Mouse (Mus musculus) limb, embryonic 15.5 days (tissue): Measurements from ENCODE around the gene Nup210. TPM values are rescaled to one million over a fixed set of nuclear protein-coding genes. Genes with fewer than 3 reads are reported as not detected.

Experiments
- ATAC-seq: fragments of 200-750 bp; cut with Nextera tagmentation; 2 replicates; pipeline ENCODE4 v1.8.0; 2017; ENCODE audit warnings: low read depth, moderate TSS enrichment; ENCODE audit not compliant: insufficient number of reproducible peaks, low FRiP score, low TSS enrichment
- H3K27ac ChIP-seq: fragments of 300-500 bp; sonication (generic); 2 replicates; pipeline ENCODE4 v1.5.1; 2015; ENCODE audit warnings: moderate library complexity, mild to moderate bottlenecking, inconsistent platforms
- H3K27me3 ChIP-seq: fragments of 300-500 bp; sonication (generic); 2 replicates; pipeline ENCODE4 v1.6.1; 2015; ENCODE audit warnings: inconsistent platforms
- H3K36me3 ChIP-seq: fragments of 300-500 bp; sonication (generic); 2 replicates; pipeline ENCODE4 v1.6.1; 2015; ENCODE audit warnings: inconsistent platforms
- H3K4me1 ChIP-seq: fragments of 300-500 bp; sonication (generic); 2 replicates; pipeline ENCODE4 v1.6.1; 2015; ENCODE audit warnings: inconsistent platforms
- H3K4me2 ChIP-seq: fragments of 300-500 bp; sonication (generic); 2 replicates; pipeline ENCODE4 v1.6.1; 2015; ENCODE audit warnings: mild to moderate bottlenecking, inconsistent platforms
- H3K4me3 ChIP-seq: fragments of 300-500 bp; sonication (generic); 2 replicates; pipeline ENCODE4 v1.5.1; 2015; ENCODE audit warnings: mild to moderate bottlenecking, inconsistent platforms
- H3K9ac ChIP-seq: fragments of 300-500 bp; sonication (generic); 2 replicates; pipeline ENCODE4 v1.6.1; 2015; ENCODE audit warnings: inconsistent platforms
- H3K9me3 ChIP-seq: fragments of 300-500 bp; sonication (generic); 2 replicates; pipeline ENCODE4 v1.6.1; 2016; ENCODE audit warnings: inconsistent platforms
- WGBS: fragments of 180-500 bp; shearing (Covaris S2); methylation state at CpG from one replicate; pipeline ENCODE4 v1.1.7; 2015; 5-methylcytosine and 5-hydroxymethylcytosine counted together
- polyA plus RNA-seq: library from polyadenylated mRNA; unstranded; fragments of >200 nt; fragmentation: Nextera tagmentation; extraction: Ambion mirVana; gene quantifications from 2 replicates; pipeline ENCODE4 v1.2.1, GENCODE M21; 2015

Nup210 gene
- polyA plus RNA-seq, 1 experiment from 2014 or later, result 11.3 TPM

DNA sequence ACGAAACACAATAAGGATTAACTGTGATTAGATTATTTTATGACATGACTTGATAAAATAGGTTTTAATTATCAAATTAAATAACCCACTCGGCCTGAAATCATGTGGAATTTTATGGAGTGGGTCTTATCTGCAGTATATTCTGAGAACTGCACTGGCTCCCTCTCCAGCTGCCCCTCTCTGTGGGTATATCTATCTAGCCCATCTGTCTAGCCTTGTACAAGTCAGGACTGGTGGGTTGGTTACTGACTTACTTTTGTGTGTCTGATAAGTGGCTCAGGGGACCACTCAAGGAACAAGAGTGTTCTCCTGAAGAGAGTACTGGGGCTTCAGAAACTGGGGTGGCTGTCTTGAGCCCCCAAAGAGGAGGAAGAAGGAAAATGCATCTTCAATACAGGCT lies 109.4 kb downstream of the Nup210 start:
- H3K4me3 ChIP-seq, result no peak overlapping the region
- H3K4me2 ChIP-seq, result no peak overlapping the region
- no peak overlapping the region for H3K27ac ChIP-seq
- no peak for ATAC-seq
- no peaks in the 10 kb centered on the region for H3K4me1 ChIP-seq
- no peak overlapping the region for H3K9ac ChIP-seq
- no peaks in the 10 kb centered on the region for H3K36me3 ChIP-seq
- H3K27me3 ChIP-seq, result no peaks in the 10 kb centered on the region
- 56% methylated on average over 2 of the region's 2 CpGs for WGBS
- no peaks in the 10 kb centered on the region for H3K9me3 ChIP-seq

DNA sequence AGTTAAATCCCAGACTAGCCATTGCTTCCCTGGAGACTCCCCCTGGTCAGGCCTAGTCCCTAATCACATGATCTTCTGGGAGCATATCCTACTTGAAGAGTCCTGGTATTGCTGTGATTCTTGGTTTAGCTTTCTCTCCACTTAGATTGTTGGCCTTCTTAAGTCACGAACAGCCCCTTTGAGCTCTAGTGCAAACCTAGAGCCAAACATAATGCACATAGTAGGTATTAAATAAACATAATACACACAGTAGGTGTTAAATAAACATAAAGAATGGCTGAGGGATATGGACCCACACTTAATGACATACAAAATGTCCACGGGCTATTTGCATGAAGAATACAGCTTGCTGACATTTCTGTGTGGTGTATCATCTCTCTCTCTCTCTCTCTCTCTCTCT lies 112.5 kb downstream of the Nup210 start:
- no peaks in the 10 kb centered on the region for H3K27me3 ChIP-seq
- no peak overlapping the region for H3K9ac ChIP-seq
- no peak overlapping the region for H3K4me3 ChIP-seq
- 90% methylated on average over 2 of the region's 2 CpGs for WGBS
- peaks cover 8% of the 10 kb centered on the region for H3K4me1 ChIP-seq
- no peak for ATAC-seq
- no peak overlapping the region for H3K4me2 ChIP-seq
- H3K36me3 ChIP-seq, result no peaks in the 10 kb centered on the region
- H3K27ac ChIP-seq, result no peak overlapping the region
- H3K9me3 ChIP-seq, result no peaks in the 10 kb centered on the region

DNA sequence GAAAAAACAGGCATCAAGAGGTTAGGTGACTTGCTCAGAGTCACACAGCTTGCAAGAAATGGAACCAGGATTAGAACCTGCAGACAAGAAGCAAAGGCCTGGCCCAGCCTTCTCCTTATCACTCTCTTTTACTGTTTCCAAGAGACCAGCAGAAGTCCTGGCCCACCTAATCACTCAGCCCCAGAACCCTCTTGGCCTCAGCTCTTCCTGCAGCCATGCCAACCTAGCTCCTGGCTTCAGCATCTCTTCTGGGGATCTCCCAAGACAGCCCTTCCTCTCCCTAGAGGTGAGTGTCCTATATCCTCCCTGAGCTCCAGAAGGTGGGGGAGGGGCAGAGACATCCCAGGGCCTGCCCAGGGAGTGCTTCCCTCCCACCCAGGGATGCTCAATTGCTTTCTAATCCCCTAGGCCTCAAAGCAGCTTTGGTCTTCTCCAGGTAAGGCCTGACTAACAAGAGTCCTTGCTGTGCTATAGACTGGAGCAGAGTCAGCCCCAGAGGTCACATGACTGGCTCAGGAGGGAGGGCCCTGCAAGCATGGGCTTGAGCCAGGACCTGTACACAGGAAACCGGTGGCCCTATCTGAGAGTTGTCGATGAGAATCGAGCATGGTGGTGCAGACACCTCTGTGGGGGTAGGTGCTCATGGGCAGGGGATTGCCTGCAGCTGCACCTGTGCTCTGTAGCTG lies 113.2 kb downstream of the Nup210 start:
- Histone ChIP-seq H3K4me1 (peaks cover 8% of the 10 kb centered on the region), H3K4me3 (no peak overlapping the region), H3K4me2 (no peak overlapping the region), H3K9me3 (no peaks in the 10 kb centered on the region), H3K27ac (no peak overlapping the region), H3K9ac (no peak overlapping the region), H3K27me3 (no peaks in the 10 kb centered on the region), H3K36me3 (no peaks in the 10 kb centered on the region)
- WGBS, result 39% methylated on average over 3 of the region's 3 CpGs
- ATAC-seq, result no peak

DNA sequence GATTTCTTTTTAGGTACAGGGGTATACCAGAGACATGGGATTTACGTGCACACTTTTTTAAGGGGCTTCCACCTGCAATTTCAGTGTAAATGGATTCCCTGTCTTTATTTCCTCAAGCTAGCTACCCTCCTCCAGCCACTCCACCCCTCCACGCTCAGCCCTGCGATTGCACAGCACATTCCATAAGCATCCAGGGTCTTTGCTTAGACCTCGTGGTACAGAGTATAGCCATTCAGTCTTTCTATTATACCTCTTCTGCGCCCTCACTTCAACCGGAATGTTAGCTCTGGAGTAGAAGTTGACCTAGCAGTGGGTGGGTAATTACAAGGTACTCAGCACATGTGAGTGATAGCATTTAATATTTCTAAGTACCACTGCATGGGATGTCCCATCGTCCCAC lies 115.1 kb downstream of the Nup210 start:
- H3K4me2 ChIP-seq, result no peak overlapping the region

DNA sequence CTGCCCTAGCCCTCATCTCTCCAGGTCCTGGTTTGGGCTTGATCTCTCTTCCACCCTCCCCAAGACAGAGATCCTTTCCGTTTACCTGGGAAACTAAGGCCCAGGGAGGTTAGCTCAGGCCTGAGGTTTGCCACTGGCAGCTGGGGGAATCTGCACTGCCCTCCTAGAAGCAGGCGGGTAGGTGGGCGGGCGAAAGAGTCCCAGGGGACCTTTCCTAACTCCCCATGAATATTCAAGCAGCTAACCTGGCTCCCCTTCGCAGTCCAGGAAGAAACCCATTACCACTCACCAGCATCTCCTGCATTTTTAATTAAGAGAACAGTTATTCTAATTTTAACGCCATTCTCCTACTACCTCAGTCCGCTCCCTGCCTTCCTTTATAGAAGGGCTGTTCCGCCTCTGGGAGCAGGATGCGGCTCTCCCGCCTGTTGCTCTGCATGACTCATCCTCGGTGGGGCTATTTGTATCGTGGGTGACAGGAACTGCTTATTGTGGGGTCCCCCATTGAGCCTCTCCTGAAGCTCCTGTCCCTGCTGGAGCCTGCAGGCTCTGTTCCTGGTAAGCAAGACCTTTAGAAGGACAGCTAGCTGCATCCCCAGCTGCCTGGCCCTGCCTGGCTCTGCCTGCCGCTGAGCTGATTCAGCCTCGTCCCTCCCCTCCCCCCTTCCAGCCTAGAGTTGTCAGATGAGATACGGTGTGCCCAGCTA lies 115.7 kb downstream of the Nup210 start:
- ATAC-seq, result no peak
- H3K9ac ChIP-seq, result no peak overlapping the region
- no peaks in the 10 kb centered on the region for H3K36me3 ChIP-seq
- no peak overlapping the region for H3K4me2 ChIP-seq
- H3K4me3 ChIP-seq, result no peak overlapping the region
- H3K27ac ChIP-seq, result no peak overlapping the region; the same call in 1 of the 2 replicates
- peaks cover 8% of the 10 kb centered on the region for H3K4me1 ChIP-seq
- H3K9me3 ChIP-seq, result no peaks in the 10 kb centered on the region
- 19% methylated on average over 15 of the region's 15 CpGs for WGBS
- no peaks in the 10 kb centered on the region for H3K27me3 ChIP-seq

More for the DNA sequence above, 115.1 kb downstream of the Nup210 start:
- H3K27ac ChIP-seq, result no peak overlapping the region
- no peak overlapping the region for H3K9ac ChIP-seq
- no peaks in the 10 kb centered on the region for H3K27me3 ChIP-seq
- no peak overlapping the region for H3K4me3 ChIP-seq
- no peaks in the 10 kb centered on the region for H3K9me3 ChIP-seq
- H3K4me1 ChIP-seq, result peaks cover 8% of the 10 kb centered on the region
- 43% methylated on average over 7 of the region's 7 CpGs for WGBS
- no peak for ATAC-seq
- H3K36me3 ChIP-seq, result no peaks in the 10 kb centered on the region

DNA sequence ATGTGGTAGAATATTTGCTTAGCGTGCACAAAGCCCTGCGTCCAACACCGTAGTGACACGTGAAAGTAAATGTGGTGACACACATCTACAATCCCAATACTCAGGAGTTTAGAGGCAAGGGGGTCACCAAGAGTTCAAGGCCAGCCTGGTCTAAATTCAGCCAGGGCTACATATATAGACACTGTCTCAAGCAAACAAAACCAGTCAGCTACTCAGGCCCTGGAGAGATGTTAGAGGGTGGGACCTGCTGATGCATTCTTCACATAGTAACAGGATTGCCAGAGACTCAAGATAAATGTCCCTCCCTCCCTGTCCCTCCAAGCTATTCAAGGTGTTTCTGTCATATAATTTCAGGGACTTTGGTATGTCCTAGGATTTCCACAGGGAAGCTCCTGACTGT lies 117.5 kb downstream of the Nup210 start:
- Histone ChIP-seq H3K27ac (no peak overlapping the region), H3K4me2 (no peak overlapping the region), H3K36me3 (no peaks in the 10 kb centered on the region), H3K4me3 (no peak overlapping the region), H3K9me3 (no peaks in the 10 kb centered on the region), H3K4me1 (peaks cover 8% of the 10 kb centered on the region), H3K27me3 (no peaks in the 10 kb centered on the region), H3K9ac (no peak overlapping the region)
- ATAC-seq, result no peak
- WGBS, result 88% methylated on average over 4 of the region's 4 CpGs

DNA sequence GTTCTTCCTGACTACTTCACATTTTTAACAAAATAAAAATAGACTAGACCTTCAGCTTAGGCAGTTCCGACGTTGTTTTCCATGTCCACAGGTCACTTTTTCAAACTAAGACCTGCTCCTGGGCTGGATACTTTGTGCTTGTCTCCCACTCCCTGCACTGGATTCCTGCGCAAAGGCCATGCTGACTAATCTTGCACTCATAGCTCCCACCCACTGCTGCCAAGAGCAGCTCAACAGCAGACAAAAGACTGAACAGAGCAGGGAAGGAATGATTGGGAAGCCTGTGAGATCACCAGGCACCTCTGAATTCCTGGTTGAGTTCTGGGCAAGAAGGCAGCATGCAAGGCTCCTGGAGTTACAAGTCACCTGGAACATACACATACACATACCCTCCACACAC lies 119.6 kb downstream of the Nup210 start:
- no peak overlapping the region for H3K27ac ChIP-seq
- no peak for ATAC-seq
- no peaks in the 10 kb centered on the region for H3K36me3 ChIP-seq
- H3K4me3 ChIP-seq, result no peak overlapping the region
- no peak overlapping the region for H3K4me2 ChIP-seq
- WGBS, result 97% methylated on average over 3 of the region's 3 CpGs
- no peaks in the 10 kb centered on the region for H3K27me3 ChIP-seq
- H3K4me1 ChIP-seq, result peaks cover 8% of the 10 kb centered on the region
- H3K9me3 ChIP-seq, result no peaks in the 10 kb centered on the region
- no peak overlapping the region for H3K9ac ChIP-seq

DNA sequence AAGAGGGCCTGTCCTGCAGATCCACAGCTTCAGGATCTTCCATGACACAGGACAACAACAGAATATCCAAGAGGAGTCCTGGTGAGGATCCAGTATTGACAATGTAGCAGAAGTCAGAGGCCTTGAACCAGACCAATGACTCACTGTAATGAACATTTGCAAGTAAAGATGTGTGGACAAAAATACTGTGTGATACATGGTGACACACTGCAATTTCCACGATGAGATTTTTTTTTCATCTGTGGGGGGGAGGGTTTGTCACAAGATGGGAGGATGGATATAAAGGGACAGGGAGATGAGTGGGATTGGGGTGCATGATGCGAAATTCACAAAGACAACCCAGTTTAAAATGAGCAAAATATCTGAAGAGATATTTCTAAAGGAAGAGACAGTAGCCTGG lies 120.4 kb downstream of the Nup210 start:
- no peaks in the 10 kb centered on the region for H3K36me3 ChIP-seq
- no peaks in the 10 kb centered on the region for H3K9me3 ChIP-seq
- WGBS, result 89% methylated on average over 2 of the region's 2 CpGs
- H3K4me1 ChIP-seq, result peaks cover 7% of the 10 kb centered on the region
- H3K27ac ChIP-seq, result no peak overlapping the region
- H3K4me2 ChIP-seq, result no peak overlapping the region
- no peaks in the 10 kb centered on the region for H3K27me3 ChIP-seq
- no peak overlapping the region for H3K9ac ChIP-seq
- no peak for ATAC-seq
- H3K4me3 ChIP-seq, result no peak overlapping the region

DNA sequence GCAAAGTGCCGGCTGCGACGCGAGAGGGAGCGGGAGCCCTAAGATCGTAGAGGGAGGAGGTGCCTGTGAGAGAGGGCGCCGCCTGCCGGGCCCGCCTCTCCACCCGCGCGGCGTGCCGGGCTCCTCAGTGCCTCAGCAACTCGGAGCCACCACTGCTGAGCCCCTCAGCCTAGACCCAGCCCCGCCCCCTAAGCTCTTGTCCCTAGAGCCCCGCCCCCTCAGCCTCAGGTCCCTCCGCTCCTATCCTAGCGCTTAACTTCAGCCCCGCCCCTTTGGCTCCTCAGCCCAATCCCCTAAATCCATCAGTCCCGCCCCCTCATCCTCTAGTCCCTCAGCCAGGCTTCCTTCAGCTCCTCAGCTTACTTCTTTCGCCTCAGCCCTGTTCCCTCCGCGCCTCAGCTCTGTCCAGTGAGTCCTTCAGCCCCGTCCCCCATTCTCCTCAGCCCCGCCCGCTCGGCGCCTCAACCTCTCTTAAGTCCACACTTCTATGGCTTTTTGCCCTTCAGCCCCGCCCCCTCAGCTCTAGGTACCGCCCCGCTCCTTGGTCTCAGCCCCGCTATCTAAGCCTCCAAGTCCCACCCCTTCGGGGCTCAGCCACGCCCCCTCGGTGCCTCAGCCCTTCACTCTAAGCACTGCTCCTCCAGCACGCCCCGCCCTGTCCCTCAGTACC lies 127.8 kb downstream of the Nup210 start, which contains the start of gene Iqsec1:
Iqsec1 (minus strand) TSS at position 38 of the 670 bp plus-strand sequence.
- peak within 1 kb of the TSS; percentile 71 for H3K4me3 ChIP-seq
- H3K4me2 ChIP-seq, result peak within 1 kb of the TSS; percentile 100
- peak; percentile 94 for ATAC-seq
- no peaks in the 10 kb centered on the region for H3K9me3 ChIP-seq
- H3K36me3 ChIP-seq, result no peaks in the 10 kb centered on the region
- H3K27ac ChIP-seq, result peak within 1 kb of the TSS; percentile 74
- WGBS, result 1% methylated on average over 38 of the region's 39 CpGs
- peak within 1 kb of the TSS; percentile 60 for H3K9ac ChIP-seq
- peaks cover 17% of the 10 kb centered on the region for H3K4me1 ChIP-seq
- peaks cover 12% of the 10 kb centered on the region; the same call in 1 of the 2 replicates for H3K27me3 ChIP-seq

DNA sequence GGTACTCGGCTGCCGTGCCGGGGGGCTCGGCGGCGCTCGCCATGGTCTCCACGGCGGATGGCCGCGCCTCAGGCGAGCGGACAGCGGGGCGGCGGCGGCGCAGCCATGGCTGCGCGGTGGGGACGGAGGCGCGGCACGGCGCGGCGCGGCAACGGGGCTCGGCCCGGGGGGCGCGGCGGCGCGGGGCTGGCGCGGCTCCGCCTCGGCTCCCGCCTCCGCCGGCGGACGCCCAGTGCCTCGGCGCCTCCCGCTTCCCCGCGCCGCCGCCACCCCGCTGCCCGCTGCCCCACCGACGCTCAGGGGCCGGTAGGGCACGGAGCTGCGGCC lies 128.4 kb downstream of the Nup210 start:
- no peak for ATAC-seq
- Histone ChIP-seq H3K4me1 (peaks cover 17% of the 10 kb centered on the region), H3K4me3 (peak overlapping the region; percentile 71), H3K27me3 (peaks cover 12% of the 10 kb centered on the region; the same call in 1 of the 2 replicates), H3K9me3 (no peaks in the 10 kb centered on the region), H3K9ac (peak overlapping the region; percentile 60), H3K36me3 (no peaks in the 10 kb centered on the region), H3K27ac (peak overlapping the region; percentile 74), H3K4me2 (peak overlapping the region; percentile 100)
- 0% methylated on average over 21 of the region's 59 CpGs for WGBS

DNA sequence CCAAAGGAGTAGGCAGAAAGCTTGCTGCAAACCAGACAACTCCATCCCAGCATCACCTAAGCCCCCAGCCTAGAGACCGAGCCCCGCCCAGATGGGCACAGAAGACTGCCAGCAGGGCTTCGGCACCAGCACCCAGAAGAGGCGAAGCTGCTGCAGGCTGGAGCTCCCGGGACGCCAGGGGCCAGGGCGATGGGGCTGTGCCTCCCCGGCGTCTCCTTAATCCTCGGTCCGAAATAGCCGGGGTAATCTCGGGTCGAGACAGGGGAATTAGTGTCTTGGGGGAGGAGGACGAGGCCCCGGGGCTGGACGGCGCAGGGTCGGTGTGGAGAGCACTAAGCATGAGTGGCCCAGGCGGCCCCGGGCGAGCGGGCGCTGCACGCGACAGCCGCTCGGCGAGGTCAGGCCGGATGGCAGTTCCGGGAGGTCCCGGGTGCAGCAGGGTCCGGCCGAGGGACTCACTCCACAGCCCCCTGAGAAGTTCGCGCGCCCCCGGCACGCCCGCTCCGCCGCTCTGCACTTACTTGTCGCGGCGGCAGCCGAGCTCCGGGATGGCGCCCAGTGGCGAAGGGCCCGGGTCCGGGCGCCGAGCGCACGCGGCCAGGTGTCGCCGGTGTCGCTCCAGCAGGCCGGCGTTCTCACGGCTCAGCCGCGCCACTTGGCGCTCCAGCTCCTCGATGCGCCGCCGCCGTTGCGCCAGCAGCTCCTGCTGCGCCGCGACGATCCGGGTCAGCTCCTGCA lies 128.9 kb downstream of the Nup210 start:
- Histone ChIP-seq H3K4me1 (peaks cover 17% of the 10 kb centered on the region), H3K4me3 (peak overlapping the region; percentile 71), H3K9ac (peak overlapping the region; percentile 60), H3K27me3 (peaks cover 12% of the 10 kb centered on the region; the same call in 1 of the 2 replicates), H3K9me3 (no peaks in the 10 kb centered on the region), H3K27ac (peak overlapping the region; percentile 74), H3K4me2 (peak overlapping the region; percentile 100), H3K36me3 (no peaks in the 10 kb centered on the region)
- under 1% methylated on average over 74 of the region's 76 CpGs for whole genome bisulfite sequencing
- no peak for ATAC-seq
